Mouse (Mus musculus): ENCODE measurements around the gene Gm44965. TPM values are rescaled to one million over a fixed set of nuclear protein-coding genes. Genes with fewer than 3 reads are reported as not detected.

The Gm44965 gene
- polyA plus RNA-seq, 1 experiment from 2014 or later, result not detected

- Histone ChIP-seq H3K36me3 (peaks cover 23% of the 10 kb centered on the region), H3K4me3 (no peak overlapping the region), H3K9me3 (no peaks in the 10 kb centered on the region), H3K27ac (replicated peaks) (peak overlapping the region; percentile 74), H3K4me2 (no peak overlapping the region), H3K4me1 (peaks cover 46% of the 10 kb centered on the region), H3K27me3 (replicated peaks) (no peaks in the 10 kb centered on the region), H3K9ac (no peak overlapping the region)
- no peak for ATAC-seq (ENCODE audit: extremely low read depth, insufficient number of reproducible peaks, low FRiP score, low TSS enrichment)
- 76% methylated on average over 4 of the region's 4 CpGs for WGBS
Measured at GRCm38 (mm10) chr6:48565693-48566310, 27.9 kb upstream of the Gm44965 start.

- peaks cover 23% of the 10 kb centered on the region for H3K36me3 ChIP-seq
- no peak overlapping the region for H3K4me2 ChIP-seq
- no peak overlapping the region for H3K4me3 ChIP-seq
- H3K4me1 ChIP-seq, result peaks cover 46% of the 10 kb centered on the region
- peak overlapping the region; percentile 74 for H3K27ac ChIP-seq (replicated peaks)
- H3K9me3 ChIP-seq, result no peaks in the 10 kb centered on the region
- 9% methylated on average over 5 of the region's 5 CpGs for WGBS
- peak overlapping the region; percentile 34; the same call in 1 of the 2 replicates for H3K9ac ChIP-seq
- ATAC-seq (ENCODE audit: extremely low read depth, insufficient number of reproducible peaks, low FRiP score, low TSS enrichment), result no peak
- H3K27me3 ChIP-seq (replicated peaks), result no peaks in the 10 kb centered on the region
Measured at GRCm38 (mm10) chr6:48566312-48566711, 27.4 kb upstream of the Gm44965 start.

- Histone ChIP-seq H3K27me3 (replicated peaks) (no peaks in the 10 kb centered on the region), H3K36me3 (peaks cover 13% of the 10 kb centered on the region), H3K9me3 (no peaks in the 10 kb centered on the region), H3K27ac (replicated peaks) (peak overlapping the region; percentile 87), H3K4me3 (no peak overlapping the region; the same call in 1 of the 2 replicates), H3K4me1 (peaks cover 66% of the 10 kb centered on the region), H3K9ac (peak overlapping the region; percentile 70), H3K4me2 (peak overlapping the region; percentile 60)
- WGBS, result 40% methylated on average over 21 of the region's 21 CpGs
- ATAC-seq (ENCODE audit: extremely low read depth, insufficient number of reproducible peaks, low FRiP score, low TSS enrichment), result peak; percentile 7; the same call in 1 of the 2 replicates
Measured at GRCm38 (mm10) chr6:48568036-48568984, 25.4 kb upstream of the Gm44965 start.

- Histone ChIP-seq H3K9ac (peak overlapping the region; percentile 70), H3K36me3 (peaks cover 8% of the 10 kb centered on the region), H3K27me3 (replicated peaks) (no peaks in the 10 kb centered on the region), H3K9me3 (no peaks in the 10 kb centered on the region), H3K4me2 (peak overlapping the region; percentile 60), H3K27ac (replicated peaks) (peak overlapping the region; percentile 87), H3K4me3 (no peak overlapping the region), H3K4me1 (peaks cover 73% of the 10 kb centered on the region)
- 39% methylated on average over 8 of the region's 8 CpGs for WGBS
- no peak for ATAC-seq (ENCODE audit: extremely low read depth, insufficient number of reproducible peaks, low FRiP score, low TSS enrichment)
Measured at GRCm38 (mm10) chr6:48569065-48569807, 24.5 kb upstream of the Gm44965 start.

GRCm38 (mm10) chr6:48572014-48572413 is 21.7 kb upstream of the Gm44965 start:
- H3K9ac ChIP-seq, result peak overlapping the region; percentile 52
- peak overlapping the region; percentile 83 for H3K27ac ChIP-seq (replicated peaks)
- no peak; the same call in 1 of the 2 replicates for ATAC-seq (ENCODE audit: extremely low read depth, insufficient number of reproducible peaks, low FRiP score, low TSS enrichment)
- H3K4me2 ChIP-seq, result peak overlapping the region; percentile 49
- H3K27me3 ChIP-seq (replicated peaks), result no peaks in the 10 kb centered on the region
- peak overlapping the region; percentile 13; the same call in 1 of the 2 replicates for H3K4me3 ChIP-seq
- H3K9me3 ChIP-seq, result no peaks in the 10 kb centered on the region
- H3K36me3 ChIP-seq, result no peaks in the 10 kb centered on the region
- 83% methylated on average over 5 of the region's 5 CpGs for WGBS
- peaks cover 57% of the 10 kb centered on the region for H3K4me1 ChIP-seq

- H3K4me2 ChIP-seq, result peak within 1 kb of the TSS; percentile 49
- H3K4me1 ChIP-seq, result peaks cover 53% of the 10 kb centered on the region
- 19% methylated on average over 6 of the region's 6 CpGs for WGBS
- no peaks in the 10 kb centered on the region for H3K9me3 ChIP-seq
- ATAC-seq (ENCODE audit: extremely low read depth, insufficient number of reproducible peaks, low FRiP score, low TSS enrichment), result no peak
- H3K4me3 ChIP-seq, result peak within 1 kb of the TSS; percentile 13; the same call in 1 of the 2 replicates
- H3K9ac ChIP-seq, result peak within 1 kb of the TSS; percentile 52
- H3K27ac ChIP-seq (replicated peaks), result peak within 1 kb of the TSS; percentile 83
- H3K27me3 ChIP-seq (replicated peaks), result no peaks in the 10 kb centered on the region
- no peaks in the 10 kb centered on the region for H3K36me3 ChIP-seq
Measured at GRCm38 (mm10) chr6:48572572-48573061, 21.1 kb upstream of the Gm44965 start, which contains the start of gene Rarres2. TSS of gene Rarres2 (minus strand) at chr6:48572789.

GRCm38 (mm10) chr6:48573280-48573679 is 20.5 kb upstream of the Gm44965 start:
- H3K4me2 ChIP-seq, result no peak overlapping the region; the same call in 1 of the 2 replicates
- H3K4me3 ChIP-seq, result no peak overlapping the region
- H3K4me1 ChIP-seq, result peaks cover 48% of the 10 kb centered on the region
- 23% methylated on average over 10 of the region's 10 CpGs for WGBS
- no peaks in the 10 kb centered on the region for H3K27me3 ChIP-seq (replicated peaks)
- H3K36me3 ChIP-seq, result no peaks in the 10 kb centered on the region
- peak overlapping the region; percentile 83 for H3K27ac ChIP-seq (replicated peaks)
- H3K9me3 ChIP-seq, result no peaks in the 10 kb centered on the region
- no peak for ATAC-seq (ENCODE audit: extremely low read depth, insufficient number of reproducible peaks, low FRiP score, low TSS enrichment)
- peak overlapping the region; percentile 52 for H3K9ac ChIP-seq

- 42% methylated on average over 3 of the region's 3 CpGs for WGBS
- Histone ChIP-seq H3K4me1 (peaks cover 48% of the 10 kb centered on the region), H3K9ac (no peak overlapping the region), H3K27ac (replicated peaks) (peak overlapping the region; percentile 68), H3K4me3 (no peak overlapping the region), H3K4me2 (no peak overlapping the region), H3K9me3 (no peaks in the 10 kb centered on the region), H3K27me3 (replicated peaks) (no peaks in the 10 kb centered on the region), H3K36me3 (no peaks in the 10 kb centered on the region)
- no peak for ATAC-seq (ENCODE audit: extremely low read depth, insufficient number of reproducible peaks, low FRiP score, low TSS enrichment)
Measured at GRCm38 (mm10) chr6:48573981-48574380, 19.8 kb upstream of the Gm44965 start.

- Histone ChIP-seq H3K9me3 (no peaks in the 10 kb centered on the region), H3K4me2 (no peak overlapping the region), H3K27me3 (replicated peaks) (no peaks in the 10 kb centered on the region), H3K4me1 (peaks cover 43% of the 10 kb centered on the region), H3K4me3 (no peak overlapping the region), H3K27ac (replicated peaks) (peak overlapping the region; percentile 86), H3K9ac (no peak overlapping the region), H3K36me3 (no peaks in the 10 kb centered on the region)
- WGBS, result 43% methylated on average over 5 of the region's 5 CpGs
- no peak for ATAC-seq (ENCODE audit: extremely low read depth, insufficient number of reproducible peaks, low FRiP score, low TSS enrichment)
Measured at GRCm38 (mm10) chr6:48578736-48579135, 15.0 kb upstream of the Gm44965 start.

GRCm38 (mm10) chr6:48579215-48579648 is 14.5 kb upstream of the Gm44965 start:
- Histone ChIP-seq H3K4me2 (peak overlapping the region; percentile 51), H3K27me3 (replicated peaks) (no peaks in the 10 kb centered on the region), H3K4me1 (peaks cover 38% of the 10 kb centered on the region), H3K9me3 (no peaks in the 10 kb centered on the region), H3K4me3 (0 out of 2 replicates have a peak overlapping the region, but pooled peaks have one; percentile 18), H3K36me3 (no peaks in the 10 kb centered on the region), H3K27ac (replicated peaks) (peak overlapping the region; percentile 86), H3K9ac (peak overlapping the region; percentile 67)
- WGBS, result 10% methylated on average over 5 of the region's 5 CpGs
- no peak for ATAC-seq (ENCODE audit: extremely low read depth, insufficient number of reproducible peaks, low FRiP score, low TSS enrichment)
